Mouse (Mus musculus) gastrocnemius, postnatal 10 days (tissue): ENCODE data around the gene Ifi208. TPM values are rescaled to one million over a fixed set of nuclear protein-coding genes. Genes with fewer than 3 reads are reported as not detected.
"Not testable (repeated sequence)": the region's sequence is repeated elsewhere in the genome, so short reads cannot be mapped to it uniquely, and the experiment has no call there.

Experiments used
- DNase-seq: peaks from one replicate; pipeline ENCODE4 v3.0.0; 2021; ENCODE audit warnings: mixed read lengths
- long read RNA-seq, 2 experiments: library from polyadenylated mRNA; stranded (forward); transcript quantifications; one replicate each; pipeline ENCODE4 v2.0.0; 2021
- microRNA-seq, 2 experiments: library from miRNA; unstranded; fragments of <30 nt; microRNA quantifications; one replicate each; pipeline ENCODE4 v1.2.0; 2021
- total RNA-seq, 2 experiments: library from RNA; stranded (reverse); gene quantifications; 2 replicates each; pipeline ENCODE4 v1.2.3; 2021

The Ifi208 gene
- total RNA-seq = not detected
- long read RNA-seq, experiment 1 = 0 reads
- long read RNA-seq, experiment 2 = 0 reads

DNA sequence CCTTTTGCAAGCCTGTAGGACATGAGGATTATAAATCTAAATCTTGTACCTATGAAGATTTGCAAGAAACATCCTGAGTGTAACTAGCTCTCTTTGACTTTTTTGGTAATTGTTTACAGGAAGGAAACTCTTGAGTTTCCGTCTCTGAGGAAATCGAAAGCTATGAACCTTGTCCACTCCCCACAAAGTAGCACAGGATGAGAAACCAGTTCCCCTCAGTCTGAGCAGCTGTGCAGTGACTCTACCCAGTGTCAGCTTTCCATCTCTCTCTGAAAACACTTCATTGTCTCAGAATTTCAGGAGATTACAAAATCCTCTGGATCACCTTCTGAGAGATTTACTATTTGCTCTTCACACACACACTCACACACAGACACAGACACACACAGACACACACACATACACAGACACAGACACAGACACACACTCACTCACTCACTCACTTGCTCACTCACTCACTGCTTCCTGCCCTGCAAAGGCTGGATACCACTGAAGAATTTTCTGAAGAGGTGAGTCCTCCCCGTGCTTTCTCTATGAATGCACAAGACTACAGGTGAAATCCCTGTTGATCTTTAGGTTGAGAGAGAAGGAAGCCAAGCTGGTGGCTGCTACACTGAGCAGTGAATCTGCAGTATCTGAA is at the start of gene Ifi208:
TSS of gene Ifi208 (plus strand) at position 218 of the 640 bp plus-strand sequence.
- DNase-seq = not testable (repeated sequence)

DNA sequence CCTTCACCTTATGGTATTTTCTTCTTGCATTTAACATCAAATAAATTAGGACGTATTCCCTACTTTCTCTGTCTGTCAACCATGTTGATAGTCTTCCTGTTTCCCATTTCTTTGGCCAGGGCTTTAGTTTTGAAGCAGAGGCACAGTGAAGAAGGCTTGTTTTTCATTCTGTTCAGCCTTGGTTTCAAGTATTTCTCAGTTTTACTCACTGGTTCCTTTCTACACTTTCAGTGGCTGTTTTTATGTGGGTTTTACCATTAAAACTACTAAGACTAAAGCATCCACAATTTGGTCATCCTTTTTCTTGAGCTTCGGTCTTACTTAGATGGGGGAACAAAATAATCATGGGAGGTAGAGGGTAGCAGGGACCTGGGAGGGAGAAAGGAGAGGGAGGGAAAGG is 49.4 kb upstream of the Ifi208 start:
- no peak for DNase-seq

DNA sequence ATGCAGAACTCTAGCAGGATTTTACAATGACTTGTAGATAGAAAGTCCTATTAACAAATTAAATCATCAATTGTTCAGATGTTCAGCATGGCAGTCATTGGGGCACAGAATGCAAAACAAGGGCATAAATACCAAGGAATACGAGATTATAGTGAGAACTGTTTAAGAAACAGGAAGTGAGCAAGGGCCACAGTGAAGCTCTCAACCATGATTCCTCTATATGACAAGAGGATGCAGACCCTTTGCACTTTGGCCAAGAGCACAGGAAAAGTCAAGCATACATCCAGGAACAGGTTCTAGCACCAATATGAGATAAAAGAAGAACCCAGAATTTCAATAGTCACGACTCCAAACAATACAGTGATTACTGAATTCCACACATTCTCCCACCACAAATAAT is 46.8 kb upstream of the Ifi208 start:
- DNase-seq = no peak

DNA sequence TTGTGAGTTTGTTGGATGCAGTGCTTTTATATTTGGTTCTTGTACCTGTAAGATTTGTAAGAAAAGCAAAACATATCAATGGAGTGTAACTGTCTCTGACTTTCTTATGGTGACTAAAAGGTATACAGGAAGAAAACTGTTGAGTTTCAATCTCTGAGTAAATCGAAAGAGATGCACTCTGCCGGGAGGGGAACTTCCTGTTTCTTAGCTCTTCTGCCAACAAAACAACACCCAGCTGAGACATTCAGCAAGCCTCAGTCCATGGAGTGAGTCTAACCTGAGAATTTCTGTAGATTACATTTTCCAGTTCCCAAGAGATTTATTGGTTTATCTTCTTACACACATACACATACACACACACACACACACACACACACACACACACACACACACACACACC is 42.9 kb upstream of the Ifi208 start, which contains the start of gene Ifi209:
TSS of gene Ifi209 (plus strand) at position 296 of the 400 bp plus-strand sequence.
- DNase-seq = not testable (repeated sequence)

DNA sequence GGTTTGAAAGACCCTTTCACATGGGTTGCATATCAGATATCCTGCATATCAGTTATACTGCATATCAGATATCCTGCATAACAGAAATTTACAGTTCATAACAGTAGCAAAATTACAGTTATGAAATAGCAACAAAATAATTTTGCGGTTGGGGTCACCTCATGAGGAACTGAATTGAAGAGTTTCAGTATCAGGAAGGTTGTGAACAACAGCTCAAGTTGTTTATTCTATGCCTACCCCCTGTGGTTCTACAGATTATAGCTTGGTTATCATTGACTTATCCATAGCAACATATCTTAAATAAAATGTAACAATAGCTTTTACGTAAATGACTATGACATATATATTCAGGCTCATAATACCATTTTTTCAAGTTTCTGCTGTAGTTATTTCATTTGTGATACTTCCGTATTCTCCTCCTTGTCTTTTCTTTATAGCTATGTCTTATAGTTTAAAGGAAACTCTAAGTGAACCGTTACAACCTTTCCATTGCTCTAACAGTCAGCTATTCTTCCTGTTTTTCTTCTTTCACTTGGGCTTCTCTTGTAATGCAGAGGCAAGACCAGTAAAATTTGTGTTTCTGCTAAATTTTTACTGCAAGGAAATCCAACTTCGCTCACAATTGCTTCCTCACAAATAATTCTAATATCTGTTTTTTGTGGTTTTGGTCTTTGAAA is 39.4 kb upstream of the Ifi208 start:
- no peak for DNase-seq

DNA sequence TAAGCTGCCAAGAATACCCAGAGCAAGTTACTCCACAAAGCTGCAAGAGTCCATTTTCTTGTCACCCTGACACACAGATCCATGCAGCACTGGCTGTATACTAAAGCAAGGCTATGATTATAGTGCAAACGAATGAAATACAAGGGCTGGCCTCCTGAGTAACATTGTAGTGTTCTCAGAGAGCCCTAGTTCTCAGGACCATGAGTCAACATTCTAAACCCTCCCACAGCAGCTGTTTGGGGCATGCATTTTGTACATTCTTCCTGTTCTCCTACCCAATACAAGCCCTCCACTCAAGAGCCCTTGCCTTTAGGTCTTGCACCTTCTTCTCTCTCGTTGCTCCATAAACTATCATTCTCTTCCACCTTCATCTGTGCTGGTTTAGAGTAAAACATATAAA is 28.1 kb upstream of the Ifi208 start:
- DNase-seq = no peak

DNA sequence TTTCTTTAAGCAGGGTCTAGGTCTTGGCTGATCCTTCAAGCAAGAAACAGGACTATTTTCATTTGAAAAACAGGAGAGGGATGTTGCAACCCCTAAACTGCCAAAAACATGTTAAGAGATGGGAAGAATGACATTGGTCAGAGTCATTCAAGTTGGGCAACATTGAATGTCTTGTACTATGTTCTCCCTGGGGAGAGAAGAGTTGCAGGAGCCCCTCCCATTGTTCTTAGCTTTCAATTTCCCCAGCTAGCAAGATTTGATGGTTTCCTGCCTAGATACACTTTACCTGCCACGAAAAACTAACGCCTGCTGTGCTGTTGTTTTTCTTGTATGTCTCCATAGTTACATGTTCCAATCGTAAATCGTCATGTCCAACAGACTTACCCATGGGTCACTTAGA is 15.5 kb upstream of the Ifi208 start:
- DNase-seq = no peak

DNA sequence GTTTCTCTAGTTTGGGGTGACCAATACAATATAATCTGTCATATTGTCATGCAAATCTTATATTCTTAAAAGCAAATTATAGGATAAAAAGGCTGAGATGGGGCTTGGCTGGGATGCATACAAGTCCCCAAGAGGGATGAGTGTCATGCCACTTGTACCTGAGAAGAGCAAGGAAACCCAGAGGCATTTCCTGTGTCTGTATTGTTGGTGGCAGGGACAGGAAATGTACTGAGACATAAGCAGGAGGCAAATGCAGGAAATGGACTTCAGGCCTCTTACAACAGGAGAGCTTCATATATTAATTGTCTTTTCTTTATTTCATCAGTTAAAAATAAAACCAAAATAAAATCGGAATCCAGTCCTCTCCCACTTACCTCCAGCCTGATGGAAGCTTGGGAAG is 5.1 kb downstream of the Ifi208 start:
- not testable (repeated sequence) for DNase-seq

DNA sequence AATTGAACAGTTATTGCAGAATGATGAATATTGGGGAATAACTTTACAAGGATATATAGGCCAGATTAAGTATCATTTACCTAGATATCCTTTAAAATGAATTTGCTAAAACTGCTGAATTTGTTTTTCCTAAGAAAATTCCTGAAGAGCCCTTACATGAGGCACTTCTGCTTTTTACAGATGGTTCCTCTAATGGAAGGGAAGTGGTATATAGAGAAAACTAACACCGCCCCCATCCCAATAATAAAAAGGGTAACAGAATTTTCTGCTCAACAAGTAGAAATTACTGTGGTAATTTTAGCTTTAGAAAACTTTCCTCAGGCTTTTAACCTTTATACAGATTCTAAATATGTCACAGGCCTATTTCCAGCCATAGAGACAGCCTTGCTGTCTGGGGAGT is 20.8 kb downstream of the Ifi208 start:
- DNase-seq = no peak

DNA sequence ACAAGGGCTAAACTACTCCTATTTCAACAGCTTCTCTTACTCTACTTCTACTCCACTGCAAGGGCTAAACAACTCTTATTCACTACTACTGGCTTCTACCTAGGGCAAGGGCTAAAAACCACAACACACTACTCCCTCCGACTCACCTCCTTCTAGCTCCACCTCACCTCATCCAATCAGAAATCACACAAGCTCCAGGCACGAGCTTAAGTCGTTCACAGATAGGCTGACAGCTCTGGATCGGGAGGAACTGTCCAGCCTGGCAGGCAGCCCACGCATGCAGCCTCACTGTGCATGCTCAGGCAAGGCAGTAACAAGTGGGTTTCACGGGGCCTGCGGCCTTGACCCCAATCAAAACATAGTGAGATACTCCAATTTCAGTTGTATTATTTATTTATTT is 59.7 kb downstream of the Ifi208 start:
- no peak for DNase-seq

DNA sequence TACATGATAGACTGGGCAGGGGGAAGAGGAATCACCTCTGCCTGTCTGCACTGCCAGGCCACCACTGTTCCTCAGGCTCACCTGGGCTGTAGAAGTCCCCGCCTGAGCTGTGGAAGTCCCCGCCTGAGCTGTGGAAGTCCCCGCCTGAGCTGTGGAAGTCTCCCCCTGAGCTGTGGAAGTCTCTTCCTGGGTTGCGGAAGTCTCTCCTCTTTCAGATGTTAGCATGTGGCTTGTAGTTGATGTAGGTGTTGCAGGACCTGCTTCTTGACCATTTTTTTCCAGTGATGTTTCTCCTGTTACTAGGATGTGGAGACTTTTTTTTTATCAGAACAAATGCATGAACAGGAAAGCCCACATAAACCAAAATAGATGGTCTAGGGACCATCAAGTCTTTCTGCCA is 61.5 kb downstream of the Ifi208 start:
- not testable (repeated sequence) for DNase-seq

DNA sequence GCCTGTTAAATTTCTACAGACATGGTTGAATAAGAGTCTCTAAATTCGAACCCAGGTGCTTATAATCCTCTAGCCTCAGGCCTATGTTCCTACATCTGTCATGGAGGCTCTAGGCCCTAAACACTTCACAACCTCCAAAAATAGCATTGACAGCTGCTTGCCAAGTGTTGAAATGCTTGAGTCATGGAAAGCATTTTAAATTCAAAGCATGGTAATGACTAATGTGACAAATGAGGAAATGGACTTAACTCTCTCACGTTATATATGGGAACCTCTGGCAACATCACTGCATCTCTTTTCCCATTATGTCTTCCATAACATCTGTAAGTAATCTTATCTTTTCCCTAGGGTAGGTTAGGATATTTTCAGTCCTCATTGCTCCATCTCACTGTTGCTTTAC is 63.5 kb downstream of the Ifi208 start:
- no peak for DNase-seq

DNA sequence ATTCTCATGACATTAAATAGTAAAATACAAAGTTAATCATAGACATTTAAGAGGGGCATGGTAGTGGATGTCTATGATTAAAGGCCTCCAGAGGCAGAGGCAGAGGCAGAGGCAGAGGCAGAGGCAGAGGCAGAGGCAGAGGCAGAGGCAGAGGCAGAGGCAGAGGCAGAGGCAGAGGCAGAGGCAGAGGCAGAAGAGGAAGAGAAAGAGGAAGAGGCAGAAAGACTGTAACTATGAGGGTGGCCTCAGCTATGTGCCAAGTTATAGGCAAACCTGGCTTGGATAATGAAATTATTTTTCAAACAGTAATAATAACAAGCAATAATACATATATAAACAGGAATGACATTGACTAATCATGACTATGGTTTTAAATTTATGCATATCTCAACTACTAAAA is 67.1 kb downstream of the Ifi208 start:
- no peak for DNase-seq

DNA sequence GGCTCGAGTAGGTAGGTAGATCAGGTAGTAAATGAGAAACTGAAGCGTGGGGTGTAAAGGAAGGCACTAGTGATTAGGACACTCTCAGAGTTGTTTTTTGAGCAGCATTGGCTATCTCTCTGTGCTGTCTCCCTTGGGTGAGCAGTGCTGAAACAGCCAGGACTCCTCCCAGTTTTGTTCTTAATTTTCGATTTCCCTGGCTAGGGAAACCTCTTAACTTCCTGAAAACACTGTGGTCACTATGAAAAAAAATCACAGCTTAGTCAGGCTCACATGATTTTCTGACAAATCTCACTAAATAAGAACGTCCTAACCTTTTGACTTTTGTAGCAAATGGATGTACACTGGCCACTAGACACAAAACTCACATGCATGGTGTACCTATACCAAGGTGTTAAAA is 68.2 kb downstream of the Ifi208 start, which contains the start of gene Ifi207:
TSS of gene Ifi207 (minus strand) at position 92 of the 400 bp plus-strand sequence.
- no peak for DNase-seq

DNA sequence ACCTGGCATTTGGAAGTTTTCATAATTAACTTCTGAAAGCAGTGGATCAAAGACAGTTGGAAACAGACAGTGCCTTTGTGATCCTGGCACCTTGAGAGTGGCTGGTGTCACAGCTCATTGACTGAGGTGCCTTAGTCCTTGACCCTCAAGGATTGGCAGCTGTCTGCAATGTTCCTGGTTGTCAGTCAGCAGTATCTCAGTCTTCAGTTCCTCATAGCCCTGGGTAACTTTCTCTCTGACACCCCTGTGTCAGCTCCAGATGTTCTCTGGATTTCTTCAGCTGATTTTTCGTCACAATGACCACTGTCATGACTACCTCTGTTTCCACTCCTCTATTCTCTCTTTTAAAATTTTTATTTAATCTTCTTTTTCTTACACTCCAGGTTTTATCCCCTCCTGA is 68.8 kb downstream of the Ifi208 start:
- no peak for DNase-seq

Small RNA genes within 50 kb of the gene (microRNA-seq; reads per million reads assigned to microRNA genes)
- gene Gm44339 = 0 reads per million in 2 experiments

Other genes starting within 250 kb of the Ifi208 start
- gene Ifi206, start 182.6 kb upstream of the Ifi208 start, total RNA-seq = not detected
- not detected for gene Ifi214, start 137.7 kb upstream of the Ifi208 start, total RNA-seq
- not detected for gene Ifi213, start 74.4 kb upstream of the Ifi208 start, total RNA-seq
- under 1 TPM; 0.09 to 0.11 TPM for gene Ifi209, start 42.8 kb upstream of the Ifi208 start, total RNA-seq
- 1 to 10 TPM; 1.6 to 2.6 TPM for gene Ifi207, start 68.1 kb downstream of the Ifi208 start, total RNA-seq
- gene Ifi204, start 93.3 kb downstream of the Ifi208 start, total RNA-seq = 1 to 10 TPM; 2.0 to 2.7 TPM
- gene Ifi211, start 239.4 kb downstream of the Ifi208 start, total RNA-seq = under 1 TPM; 0.38 to 0.68 TPM